Mouse (Mus musculus) limb, embryonic 10.5 days (tissue): ENCODE data around the gene Mpdz. TPM values are rescaled to one million over a fixed set of nuclear protein-coding genes. Genes with fewer than 3 reads are reported as not detected.

Experiments
- DNase-seq: peaks from one replicate; pipeline ENCODE4 v3.0.0-alpha.2; 2017; ENCODE audit warnings: low spot score
- H3K27ac ChIP-seq: fragments of 300-500 bp; sonication (generic); 2 replicates; pipeline ENCODE4 v1.5.1; 2016; ENCODE audit warnings: mild to moderate bottlenecking
- H3K27me3 ChIP-seq: fragments of 300-500 bp; sonication (generic); 2 replicates; pipeline ENCODE4 v1.6.1; 2016; ENCODE audit warnings: low read depth, mild to moderate bottlenecking; ENCODE audit not compliant: poor library complexity, severe bottlenecking
- H3K36me3 ChIP-seq: fragments of 300-500 bp; sonication (generic); 2 replicates; pipeline ENCODE4 v1.6.1; 2016; ENCODE audit warnings: mild to moderate bottlenecking, moderate library complexity
- H3K4me1 ChIP-seq: fragments of 300-500 bp; sonication (generic); 2 replicates; pipeline ENCODE4 v1.6.1; 2016
- H3K4me3 ChIP-seq: fragments of 300-500 bp; sonication (generic); 2 replicates; pipeline ENCODE4 v1.5.1; 2016; ENCODE audit warnings: mild to moderate bottlenecking, moderate library complexity
- H3K9me3 ChIP-seq: fragments of 300-500 bp; sonication (generic); replicated peaks from 2 replicates; pipeline ENCODE4 v1.6.1; 2016; ENCODE audit warnings: mild to moderate bottlenecking
- WGBS: fragments of 180-500 bp; shearing (Covaris S2); methylation state at CpG from one replicate; pipeline ENCODE4 v1.1.7; 2016; 5-methylcytosine and 5-hydroxymethylcytosine counted together
- polyA plus RNA-seq: library from polyadenylated mRNA; unstranded; fragments of >200 nt; fragmentation: Nextera tagmentation; extraction: Ambion mirVana; gene quantifications from 2 replicates; pipeline ENCODE4 v1.2.1, GENCODE M21; 2016

The Mpdz gene
- polyA plus RNA-seq, 1 experiment from 2014 or later: 44.5 TPM

GRCm38 (mm10) chr4:81351368-81351767, 91.2 kb downstream of the Mpdz start:
- Histone ChIP-seq H3K27ac (no peak overlapping the region), H3K27me3 (no peaks in the 10 kb centered on the region), H3K9me3 (no peaks in the 10 kb centered on the region), H3K4me1 (no peaks in the 10 kb centered on the region), H3K4me3 (no peak overlapping the region), H3K36me3 (peaks cover 41% of the 10 kb centered on the region)
- 91% methylated on average over 3 of the region's 3 CpGs for WGBS
- DNase-seq: no peak

GRCm38 (mm10) chr4:81348646-81349045, 94.0 kb downstream of the Mpdz start:
- Histone ChIP-seq H3K27me3 (no peaks in the 10 kb centered on the region), H3K36me3 (peaks cover 44% of the 10 kb centered on the region)
- WGBS: 86% methylated on average over 7 of the region's 7 CpGs

GRCm38 (mm10) chr4:81345141-81345540, 97.5 kb downstream of the Mpdz start:
- peaks cover 39% of the 10 kb centered on the region for H3K36me3 ChIP-seq
- no peaks in the 10 kb centered on the region for H3K27me3 ChIP-seq
- no peak overlapping the region for H3K27ac ChIP-seq
- no peak overlapping the region for H3K4me3 ChIP-seq
- WGBS: 94% methylated on average over 3 of the region's 3 CpGs
- H3K4me1 ChIP-seq: no peaks in the 10 kb centered on the region
- no peaks in the 10 kb centered on the region for H3K9me3 ChIP-seq
- DNase-seq: no peak

More at GRCm38 (mm10) chr4:81348646-81349045, 94.0 kb downstream of the Mpdz start:
- Histone ChIP-seq H3K4me1 (no peaks in the 10 kb centered on the region), H3K9me3 (no peaks in the 10 kb centered on the region), H3K27ac (no peak overlapping the region), H3K4me3 (no peak overlapping the region)
- no peak for DNase-seq

GRCm38 (mm10) chr4:81333628-81333991, 109.0 kb downstream of the Mpdz start:
- H3K36me3 ChIP-seq: peaks cover 26% of the 10 kb centered on the region
- H3K4me3 ChIP-seq: no peak overlapping the region
- no peaks in the 10 kb centered on the region for H3K27me3 ChIP-seq
- no peak overlapping the region for H3K27ac ChIP-seq
- 92% methylated on average over 2 of the region's 2 CpGs for WGBS
- H3K4me1 ChIP-seq: 0 out of 2 replicates have a peak, but pooled peaks cover 4% of the 10 kb centered on the region
- H3K9me3 ChIP-seq: no peaks in the 10 kb centered on the region
- no peak for DNase-seq

- Histone ChIP-seq H3K27ac (no peak overlapping the region), H3K27me3 (no peaks in the 10 kb centered on the region), H3K9me3 (no peaks in the 10 kb centered on the region), H3K4me3 (no peak overlapping the region), H3K36me3 (peaks cover 26% of the 10 kb centered on the region), H3K4me1 (0 out of 2 replicates have a peak, but pooled peaks cover 4% of the 10 kb centered on the region)
- WGBS: 87% methylated on average over 11 of the region's 11 CpGs
- DNase-seq: no peak
These were observed 109.6 kb downstream of the Mpdz start for GRCm38 (mm10) chr4:81332901-81333627.

- 84% methylated on average over 6 of the region's 6 CpGs for WGBS
These were observed 110.2 kb downstream of the Mpdz start for GRCm38 (mm10) chr4:81332439-81332841.

GRCm38 (mm10) chr4:81327694-81328093, 114.9 kb downstream of the Mpdz start:
- Histone ChIP-seq H3K4me3 (no peak overlapping the region), H3K4me1 (no peaks in the 10 kb centered on the region), H3K36me3 (peaks cover 22% of the 10 kb centered on the region), H3K27ac (no peak overlapping the region), H3K9me3 (no peaks in the 10 kb centered on the region), H3K27me3 (no peaks in the 10 kb centered on the region)
- no peak for DNase-seq
- WGBS: 93% methylated on average over 2 of the region's 2 CpGs

More at GRCm38 (mm10) chr4:81332439-81332841, 110.2 kb downstream of the Mpdz start:
- Histone ChIP-seq H3K27me3 (no peaks in the 10 kb centered on the region), H3K36me3 (peaks cover 26% of the 10 kb centered on the region), H3K9me3 (no peaks in the 10 kb centered on the region), H3K27ac (no peak overlapping the region), H3K4me1 (0 out of 2 replicates have a peak, but pooled peaks cover 4% of the 10 kb centered on the region), H3K4me3 (no peak overlapping the region)
- no peak for DNase-seq

- Histone ChIP-seq H3K27me3 (no peaks in the 10 kb centered on the region), H3K4me1 (no peaks in the 10 kb centered on the region), H3K9me3 (no peaks in the 10 kb centered on the region), H3K4me3 (no peak overlapping the region), H3K27ac (no peak overlapping the region), H3K36me3 (peaks cover 45% of the 10 kb centered on the region)
- no peak for DNase-seq
- WGBS: 95% methylated on average over 4 of the region's 4 CpGs
These were observed 118.8 kb downstream of the Mpdz start for GRCm38 (mm10) chr4:81323853-81324252.

GRCm38 (mm10) chr4:81322232-81322631, 120.4 kb downstream of the Mpdz start:
- Histone ChIP-seq H3K27me3 (no peaks in the 10 kb centered on the region), H3K9me3 (no peaks in the 10 kb centered on the region), H3K36me3 (peaks cover 57% of the 10 kb centered on the region), H3K4me3 (no peak overlapping the region), H3K4me1 (no peaks in the 10 kb centered on the region), H3K27ac (no peak overlapping the region)
- DNase-seq: no peak
- 94% methylated on average over 3 of the region's 3 CpGs for WGBS

GRCm38 (mm10) chr4:81314618-81315017, 128.0 kb downstream of the Mpdz start:
- DNase-seq: no peak
- H3K27ac ChIP-seq: no peak overlapping the region
- H3K4me1 ChIP-seq: no peaks in the 10 kb centered on the region
- no peaks in the 10 kb centered on the region for H3K27me3 ChIP-seq
- 85% methylated on average over 5 of the region's 5 CpGs for WGBS
- no peak overlapping the region for H3K4me3 ChIP-seq
- no peaks in the 10 kb centered on the region for H3K9me3 ChIP-seq
- peaks cover 42% of the 10 kb centered on the region for H3K36me3 ChIP-seq

GRCm38 (mm10) chr4:81313246-81313645, 129.4 kb downstream of the Mpdz start:
- no peak for DNase-seq
- H3K27ac ChIP-seq: no peak overlapping the region
- 91% methylated on average over 4 of the region's 4 CpGs for WGBS
- peaks cover 44% of the 10 kb centered on the region for H3K36me3 ChIP-seq
- no peaks in the 10 kb centered on the region for H3K4me1 ChIP-seq
- H3K27me3 ChIP-seq: no peaks in the 10 kb centered on the region
- no peaks in the 10 kb centered on the region for H3K9me3 ChIP-seq
- H3K4me3 ChIP-seq: no peak overlapping the region

- H3K4me3 ChIP-seq: no peak overlapping the region
- H3K27me3 ChIP-seq: no peaks in the 10 kb centered on the region
- H3K9me3 ChIP-seq: no peaks in the 10 kb centered on the region
- 84% methylated on average over 2 of the region's 2 CpGs for WGBS
- no peak for DNase-seq
- H3K27ac ChIP-seq: no peak overlapping the region
- no peaks in the 10 kb centered on the region for H3K4me1 ChIP-seq
- H3K36me3 ChIP-seq: peaks cover 46% of the 10 kb centered on the region
These were observed 132.5 kb downstream of the Mpdz start for GRCm38 (mm10) chr4:81310168-81310474.

- DNase-seq: no peak
- H3K9me3 ChIP-seq: no peaks in the 10 kb centered on the region
- H3K27ac ChIP-seq: no peak overlapping the region
- 93% methylated on average over 12 of the region's 12 CpGs for WGBS
- no peaks in the 10 kb centered on the region for H3K27me3 ChIP-seq
- no peaks in the 10 kb centered on the region for H3K4me1 ChIP-seq
- no peak overlapping the region for H3K4me3 ChIP-seq
- H3K36me3 ChIP-seq: peaks cover 47% of the 10 kb centered on the region
These were observed 133.0 kb downstream of the Mpdz start for GRCm38 (mm10) chr4:81309473-81310167.
